8 mouse cellular contexts compared by ENCODE assay signal in genomic region chr5:149287148-149288038, GRCm38 (mm10). TPM values are rescaled to one million over a fixed set of nuclear protein-coding genes. Genes with fewer than 3 reads are reported as not detected.
DNase-seq lines count a peak whose midpoint lies in the region; ATAC-seq and TF ChIP-seq lines count a peak whose summit lies in the region.

No protein-coding gene starts in this region.

- TF ChIP-seq CTCF in layer of hippocampus, adult 2 months (conservative IDR thresholded peaks at IDR 0.05) = peak; percentile 61

- no peaks in the 10 kb centered on the region for H3K36me3 ChIP-seq in heart, embryonic 14.5 days (ENCODE audit: control insufficient read depth, insufficient read depth, low read length)
- peaks cover 4% of the 10 kb centered on the region; the same call in 1 of the 2 replicates for H3K36me3 ChIP-seq in limb, embryonic 10.5 days

- H3K9me3 ChIP-seq in heart, embryonic 14.5 days (ENCODE audit: control insufficient read depth, low read length) = peaks cover 5% of the 10 kb centered on the region; the same call in 1 of the 2 replicates
- 0 out of 2 replicates have a peak, but pooled peaks cover 1% of the 10 kb centered on the region for H3K9me3 ChIP-seq in limb, embryonic 10.5 days (replicated peaks)

- H3K27me3 ChIP-seq in heart, embryonic 14.5 days (ENCODE audit: control insufficient read depth, insufficient read depth, low read length) = 0 out of 2 replicates have a peak, but pooled peaks cover 6% of the 10 kb centered on the region
- peaks cover 9% of the 10 kb centered on the region; the same call in 1 of the 2 replicates for H3K27me3 ChIP-seq in limb, embryonic 10.5 days (ENCODE audit: low read depth, poor library complexity, severe bottlenecking)

- peak in 1 of 2 experiments; percentile 24 for DNase-seq in layer of hippocampus, adult 2 months (ENCODE audit: low spot score in 2 of 2)
- DNase-seq in layer of hippocampus, adult 8-10 months (ENCODE audit: low spot score in 2 of 2) = no peak
- DNase-seq in cerebellum, adult 8-10 months = peak; percentile 31
- DNase-seq in limb, embryonic 10.5 days (ENCODE audit: low spot score) = peak; percentile 58
- DNase-seq in retina, postnatal 1 day = peak; percentile 49
- DNase-seq in urinary bladder, adult 18-20 months (ENCODE audit: low spot score in 2 of 2) = no peak
- no peak for DNase-seq in testis, postnatal 10 days (ENCODE audit: low spot score)

- H3K4me2 ChIP-seq in heart, embryonic 14.5 days (ENCODE audit: low read length) = peak overlapping the region; percentile 80

- 20% methylated on average over 41 of the region's 41 CpGs for WGBS in heart, embryonic 14.5 days
- 26% methylated on average over 41 of the region's 41 CpGs for WGBS in limb, embryonic 10.5 days

- peak overlapping the region; percentile 85 for H3K27ac ChIP-seq in layer of hippocampus, adult 2 months
- H3K27ac ChIP-seq in heart, embryonic 14.5 days (replicated peaks in 1 of 2; ENCODE audit: control insufficient read depth in 1 of 2, insufficient read depth in 1 of 2, low read depth in 2 of 2, low read length in 2 of 2) = no peak overlapping the region
- peak overlapping the region; percentile 66 for H3K27ac ChIP-seq in limb, embryonic 10.5 days

- H3K4me1 ChIP-seq in heart, embryonic 14.5 days (ENCODE audit: control insufficient read depth in 2 of 2, insufficient read depth in 2 of 2, low read length in 2 of 2) = peaks cover 9 to 13% of the 10 kb centered on the region in 2 experiments; a peak in 3 of 4 replicates
- peaks cover 38% of the 10 kb centered on the region for H3K4me1 ChIP-seq in limb, embryonic 10.5 days

- no peak for ATAC-seq in heart, embryonic 14.5 days (ENCODE audit: insufficient number of reproducible peaks, insufficient read depth, low FRiP score, low read depth)

- peak overlapping the region; percentile 53 for H3K4me3 ChIP-seq in layer of hippocampus, adult 2 months
- peak overlapping the region; percentile 38 to 39 for H3K4me3 ChIP-seq in heart, embryonic 14.5 days (ENCODE audit: control insufficient read depth in 1 of 2, insufficient read depth in 1 of 2, low read depth in 1 of 2, low read length in 2 of 2)
- H3K4me3 ChIP-seq in limb, embryonic 10.5 days = peak overlapping the region; percentile 43

- peak overlapping the region; percentile 59 for H3K9ac ChIP-seq in heart, embryonic 14.5 days (ENCODE audit: low read length)

RNA-seq across cellular contexts. Expression of gene Alox5ap, which starts 22.8 kb away (rescaled TPM):
- 10 to 100 TPM in 1 of 2 experiments, 1 to 10 TPM in 1; 7.8 to 11.1 TPM for total RNA-seq in layer of hippocampus, adult 2 months (2021)
- total RNA-seq in layer of hippocampus, adult 8-10 months (2022) = 10 to 100 TPM; 10.3 to 19.4 (median 11.9) TPM
- polyA plus RNA-seq in heart, embryonic 14.5 days (2014; fragmentation: Nextera tagmentation; extraction: Ambion mirVana) = 7.2 and 9.2 TPM in 2 replicates
- 6.2 and 8.7 TPM in 2 replicates for polyA plus RNA-seq in limb, embryonic 10.5 days (2016; fragmentation: Nextera tagmentation; extraction: Ambion mirVana)

Comparison
In these comparisons a context has a peak if more than half of its experiments do, and no peak if none do; other contexts are left out.
1. DNase-seq: peak in cerebellum, adult 8-10 months (single experiment), limb, embryonic 10.5 days (single experiment) and retina, postnatal 1 day (single experiment); none in layer of hippocampus, adult 8-10 months (0 of 2), urinary bladder, adult 18-20 months (0 of 2) and testis, postnatal 10 days (single experiment).
2. H3K27ac ChIP-seq: peak in layer of hippocampus, adult 2 months (single experiment) and limb, embryonic 10.5 days (single experiment); none in heart, embryonic 14.5 days (0 of 2).
3. Peak in every context shown above with its lines, with median percentiles within 50 percentile points of each other: H3K4me3 ChIP-seq.